Mouse (Mus musculus) granulocyte monocyte progenitor cell, adult 5-6 weeks (primary cell): ENCODE measurements around the gene Aldh1l1. TPM values are rescaled to one million over a fixed set of nuclear protein-coding genes. Genes with fewer than 3 reads are reported as not detected.

ENCODE experiments used
- ATAC-seq: replicated peaks from 2 replicates; pipeline ENCODE4 v1.8.0; 2016; ENCODE audit warnings: mild to moderate bottlenecking, moderate TSS enrichment, inconsistent platforms; ENCODE audit not compliant: poor library complexity, severe bottlenecking
- total RNA-seq, 2 experiments: library from RNA; stranded (forward) in 1 of 2; stranded (reverse) in 1 of 2; fragments of 200-712, 200-1000 nt in 1 of 2; fragments of >200 nt in 1 of 2; fragmentation: Nextera tagmentation in 1 of 2; gene quantifications; 2 replicates each; pipeline ENCODE4 v1.2.3; 2014 to 2017

The Aldh1l1 gene
- total RNA-seq, 2 experiments from 2014 or later: 2.6 to 9.5 TPM

- peak; percentile 68 for ATAC-seq
Measured at GRCm38 (mm10) chr6:90569736-90570383, 83.6 kb downstream of the Aldh1l1 start.

DNA sequence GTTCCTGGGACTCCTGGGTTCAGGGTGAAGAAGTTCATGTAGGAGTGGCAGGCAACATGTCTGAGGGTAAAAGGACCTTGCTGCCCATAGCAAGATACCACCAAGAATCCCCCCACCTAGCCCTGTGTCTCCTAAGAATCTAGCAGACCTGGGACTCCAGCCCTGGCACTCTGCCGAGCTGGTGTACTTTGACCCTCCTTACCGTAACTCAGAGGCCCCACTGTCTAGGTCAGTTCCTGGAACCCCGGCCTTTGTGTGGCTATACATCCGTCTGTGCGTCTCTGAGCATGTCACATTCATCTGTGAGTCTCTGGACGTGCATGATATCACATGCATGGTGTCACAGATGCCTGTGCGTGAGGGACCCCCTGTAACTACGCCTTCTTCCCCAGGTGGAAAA lies 84.2 kb downstream of the Aldh1l1 start:
- ATAC-seq: no peak

GRCm38 (mm10) chr6:90575261-90575715 lies 89.1 kb downstream of the Aldh1l1 start:
- peak; percentile 77 for ATAC-seq

GRCm38 (mm10) chr6:90578174-90578573 lies 91.9 kb downstream of the Aldh1l1 start:
- no peak for ATAC-seq

DNA sequence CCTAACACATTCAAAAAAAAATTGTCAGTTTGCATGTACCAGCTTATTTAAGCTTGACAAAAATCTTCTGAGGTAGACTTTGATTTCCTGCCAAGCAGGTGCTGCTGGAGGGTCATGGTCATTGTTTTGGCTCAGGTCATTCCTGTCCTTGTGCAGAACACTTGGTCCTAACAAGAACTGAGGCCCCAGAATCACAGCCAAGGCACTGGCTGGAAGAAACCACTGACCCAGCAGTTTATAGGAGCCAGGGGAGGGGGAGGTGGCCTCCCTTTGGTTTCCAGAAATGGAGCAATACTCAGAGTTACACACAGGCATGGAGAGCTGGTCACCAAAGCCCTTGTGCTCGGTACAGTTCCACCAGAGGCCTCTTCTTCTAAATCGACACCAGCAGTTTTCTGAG lies 96.1 kb downstream of the Aldh1l1 start:
- ATAC-seq: no peak

DNA sequence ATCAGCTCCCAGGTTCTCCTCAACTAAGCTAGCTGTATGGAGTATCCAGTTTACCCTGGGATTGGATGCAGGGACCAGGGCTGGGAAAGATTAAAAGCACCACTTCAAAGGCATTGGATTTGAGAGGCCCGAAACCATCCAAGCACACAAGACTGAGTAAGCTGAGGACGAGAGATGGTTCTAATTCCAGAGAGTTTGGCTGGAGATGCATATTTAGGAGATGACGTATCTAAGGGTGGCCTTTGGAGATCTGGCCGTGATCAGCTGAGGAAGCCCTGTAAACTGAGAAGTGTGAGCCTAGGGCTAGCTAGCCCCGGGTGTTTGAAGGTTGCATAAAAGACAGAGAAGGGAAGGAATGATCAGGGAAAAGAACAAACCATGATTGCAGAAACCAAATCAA lies 101.9 kb downstream of the Aldh1l1 start:
- ATAC-seq: no peak

DNA sequence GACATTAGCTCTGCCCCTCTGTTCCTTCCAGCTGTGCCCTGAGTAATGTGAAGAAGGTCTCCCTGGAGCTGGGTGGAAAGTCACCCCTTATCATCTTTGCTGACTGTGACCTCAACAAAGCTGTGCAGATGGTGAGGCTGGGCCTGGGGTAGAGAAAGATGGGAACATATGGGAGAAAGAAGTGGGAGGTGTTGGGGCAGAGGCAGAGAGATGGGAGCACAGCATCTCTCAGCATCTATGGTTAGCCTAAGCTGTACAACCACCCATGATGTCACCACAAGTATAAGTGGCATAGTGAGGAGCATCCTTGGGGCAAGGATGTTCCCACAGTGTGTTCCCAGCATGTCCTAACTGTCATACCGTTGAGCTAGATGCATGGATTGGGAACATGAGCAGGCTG lies 104.5 kb downstream of the Aldh1l1 start:
- ATAC-seq: no peak

- no peak for ATAC-seq
Measured at GRCm38 (mm10) chr6:90594972-90595371, 108.7 kb downstream of the Aldh1l1 start.

DNA sequence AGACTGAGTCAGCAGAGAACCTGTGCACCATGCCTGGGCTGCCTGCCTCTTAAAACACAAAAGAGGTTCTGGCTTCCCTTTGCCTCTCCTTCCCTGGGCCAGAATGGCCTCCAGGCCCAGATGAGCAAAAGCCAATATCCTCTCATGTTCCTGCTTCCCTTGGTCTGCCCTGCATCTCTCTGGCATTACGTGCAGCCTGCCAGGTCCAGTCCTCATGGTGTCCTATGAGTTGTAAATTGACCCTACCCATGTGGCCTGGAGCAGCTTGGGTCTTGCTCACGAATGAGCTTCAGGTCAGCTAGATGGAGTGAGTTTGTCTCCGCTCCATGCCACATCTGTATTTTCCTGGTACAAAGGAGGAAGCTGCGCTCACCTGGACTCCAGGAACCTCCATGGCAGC lies 110.8 kb downstream of the Aldh1l1 start:
- ATAC-seq: no peak

DNA sequence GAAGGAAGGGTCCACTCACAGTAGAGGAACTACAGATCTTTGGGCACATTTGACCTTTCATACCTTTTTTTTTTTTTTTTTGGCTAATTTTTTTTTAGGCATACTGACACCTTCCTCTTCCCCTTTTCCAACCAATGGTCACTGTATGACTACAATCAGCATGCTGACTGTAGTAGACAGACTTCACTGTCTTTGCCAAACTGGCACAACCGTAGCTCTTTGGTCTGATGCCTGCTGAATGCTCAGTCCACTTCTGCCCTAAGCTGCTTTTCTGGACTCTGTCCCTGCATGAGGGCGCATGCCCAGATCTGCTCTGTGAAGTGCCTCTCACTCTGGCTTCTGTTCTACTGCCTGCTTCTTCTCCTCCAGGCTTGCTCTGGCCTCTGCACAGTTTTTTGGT lies 111.4 kb downstream of the Aldh1l1 start:
- peak; percentile 67 for ATAC-seq

DNA sequence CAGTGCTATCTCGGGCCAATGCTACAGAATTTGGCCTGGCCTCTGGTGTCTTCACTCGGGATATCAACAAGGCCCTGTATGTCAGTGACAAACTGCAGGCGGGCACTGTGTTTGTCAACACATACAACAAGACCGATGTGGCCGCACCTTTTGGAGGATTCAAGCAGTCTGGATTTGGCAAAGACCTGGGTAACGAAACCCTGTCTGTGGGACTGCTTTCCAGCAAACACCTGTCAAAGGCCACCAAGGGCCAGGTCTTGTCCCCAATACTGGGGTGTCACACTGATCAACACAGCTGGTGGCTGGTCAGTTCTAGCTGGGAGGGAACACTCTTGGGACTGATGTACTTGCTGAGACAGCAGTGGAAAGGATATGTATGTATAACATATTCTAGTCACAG lies 112.0 kb downstream of the Aldh1l1 start:
- no peak for ATAC-seq

DNA sequence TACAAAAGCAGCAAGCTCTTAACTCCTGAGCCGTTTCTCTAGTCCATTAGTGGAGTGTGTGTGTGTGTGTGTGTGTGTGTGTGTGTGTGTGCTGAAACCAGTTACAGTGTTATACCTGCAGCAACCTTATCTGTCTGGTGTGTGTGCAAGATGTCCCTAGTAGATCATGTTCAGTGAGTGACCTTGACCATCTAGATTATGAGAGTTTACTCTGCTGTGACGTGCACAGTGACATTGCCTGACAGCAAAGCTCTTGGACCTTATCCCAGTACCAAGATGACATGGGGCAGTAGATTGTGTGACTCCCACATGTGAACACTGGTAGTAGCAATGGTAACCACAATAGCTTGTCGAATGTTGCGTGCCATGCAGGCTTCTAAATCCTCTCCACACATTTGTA lies 114.1 kb downstream of the Aldh1l1 start:
- ATAC-seq: no peak

GRCm38 (mm10) chr6:90601736-90602135 lies 115.5 kb downstream of the Aldh1l1 start:
- no peak for ATAC-seq

- no peak for ATAC-seq
Measured at GRCm38 (mm10) chr6:90602304-90602703, 116.1 kb downstream of the Aldh1l1 start.

DNA sequence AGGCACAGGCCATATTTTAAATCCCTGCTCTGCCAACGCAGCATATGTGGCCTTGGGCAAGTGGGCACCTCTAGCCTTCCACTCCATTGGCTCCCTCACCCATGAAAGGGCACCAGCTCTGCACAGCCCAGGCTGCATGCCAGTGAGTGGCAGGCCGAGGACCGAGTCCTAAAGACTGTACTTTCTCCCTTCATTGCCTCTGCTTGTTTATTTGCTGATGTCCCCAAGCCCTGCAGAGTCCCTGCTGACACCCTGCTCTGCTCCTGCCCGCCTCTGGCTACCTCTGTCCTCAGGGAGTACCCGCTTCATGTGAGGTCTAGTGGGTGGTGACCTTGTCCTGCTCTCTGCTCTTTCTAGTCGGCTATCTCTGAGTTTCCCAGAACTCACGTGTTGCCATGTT lies 116.9 kb downstream of the Aldh1l1 start:
- ATAC-seq: no peak

GRCm38 (mm10) chr6:90604130-90604529 lies 117.9 kb downstream of the Aldh1l1 start:
- ATAC-seq: no peak

- peak; percentile 79 for ATAC-seq
Measured at GRCm38 (mm10) chr6:90604533-90605297, 118.5 kb downstream of the Aldh1l1 start, which contains the start of gene Slc41a3. Gene Slc41a3, plus strand, starts transcription at chr6:90604725.

GRCm38 (mm10) chr6:90605298-90605665 lies 119.1 kb downstream of the Aldh1l1 start:
- no peak for ATAC-seq

GRCm38 (mm10) chr6:90606538-90606937 lies 120.3 kb downstream of the Aldh1l1 start:
- ATAC-seq: peak; percentile 47

DNA sequence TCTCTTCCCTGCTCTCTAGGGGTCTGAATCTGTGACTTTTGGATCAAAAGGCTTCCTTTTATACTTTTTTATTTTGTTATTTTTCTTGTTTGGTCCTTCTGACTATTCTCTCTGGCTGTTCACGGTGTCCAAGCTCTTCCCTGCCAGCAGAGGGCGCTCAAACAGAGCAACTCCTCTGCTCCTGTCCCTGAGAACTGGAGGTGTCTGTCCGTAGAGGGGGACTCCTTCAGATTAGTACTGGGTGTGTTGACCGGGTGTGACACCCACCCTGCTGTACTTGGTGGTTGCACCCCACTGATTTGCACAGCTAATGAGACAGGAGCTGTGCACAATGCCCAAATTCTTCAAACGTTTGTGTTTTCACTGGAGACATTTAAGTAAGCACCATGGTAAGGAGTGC lies 121.0 kb downstream of the Aldh1l1 start:
- ATAC-seq: peak; percentile 49

DNA sequence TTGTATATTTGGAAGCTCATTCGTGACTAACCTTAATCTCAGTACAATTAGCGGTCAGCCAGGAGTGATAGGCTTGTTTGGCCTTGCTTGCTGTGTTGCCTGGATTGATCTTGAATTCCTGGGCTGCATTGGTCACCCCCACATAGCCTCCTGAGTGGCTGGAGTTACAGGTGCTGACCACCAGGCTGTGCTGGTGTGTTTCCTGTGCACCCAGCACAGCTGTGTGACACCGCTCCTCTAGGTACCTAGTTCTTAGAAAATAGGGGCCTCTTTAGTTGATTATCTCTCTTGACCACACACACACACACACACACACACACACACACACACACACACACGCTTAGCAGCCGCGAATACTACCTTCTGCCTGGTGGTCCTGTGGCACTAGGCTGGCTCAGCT lies 122.0 kb downstream of the Aldh1l1 start:
- ATAC-seq: peak; percentile 21; the same call in 1 of the 2 replicates

DNA sequence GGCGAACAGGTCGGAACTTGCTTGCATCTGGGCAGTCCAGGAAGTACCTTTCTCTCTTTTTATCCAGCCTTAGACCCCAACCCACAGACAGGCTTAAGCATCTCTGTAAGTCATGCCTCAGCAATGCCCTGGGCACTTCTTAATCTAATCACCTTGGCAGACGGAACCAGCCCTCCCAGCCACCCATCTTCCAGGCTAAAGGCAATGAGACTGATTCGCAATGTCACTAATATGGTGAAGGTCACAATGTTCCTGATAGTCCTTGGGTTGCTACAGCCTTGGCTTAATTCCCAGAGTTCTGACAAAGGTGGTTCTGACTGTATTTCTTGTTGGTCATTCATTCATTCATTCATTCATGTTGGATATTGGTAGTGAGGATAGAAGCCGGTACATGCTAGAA lies 124.0 kb downstream of the Aldh1l1 start:
- ATAC-seq: no peak
